Mouse (Mus musculus) spleen, postnatal 10 days (tissue): ENCODE results near the gene Tspan31.
"Not testable (repeated sequence)": the region's sequence is repeated elsewhere in the genome, so short reads cannot be mapped to it uniquely, and the experiment has no call there.

Experiments used
- DNase-seq, 2 experiments: peaks; one replicate each; pipeline ENCODE4 v3.0.0; 2021 to 2022; ENCODE audit warnings: low spot score in 2 of 2

Gene Tspan31

GRCm38 (mm10) chr10:127083915-127084306 is 13.8 kb upstream of the Tspan31 start:
- no peak for DNase-seq

- no peak for DNase-seq
These were observed 13.3 kb upstream of the Tspan31 start for GRCm38 (mm10) chr10:127083292-127083914.

GRCm38 (mm10) chr10:127081996-127082620 is 12.0 kb upstream of the Tspan31 start:
- DNase-seq, result no peak

- DNase-seq, result no peak
These were observed 11.1 kb upstream of the Tspan31 start for GRCm38 (mm10) chr10:127080901-127081780.

GRCm38 (mm10) chr10:127079665-127080391 is 9.8 kb upstream of the Tspan31 start:
- DNase-seq, result no peak

- DNase-seq, result no peak
These were observed 8.9 kb upstream of the Tspan31 start for GRCm38 (mm10) chr10:127078677-127079575.

- DNase-seq, result no peak
These were observed 8.1 kb upstream of the Tspan31 start for GRCm38 (mm10) chr10:127078001-127078676.

GRCm38 (mm10) chr10:127077515-127077914 is 7.5 kb upstream of the Tspan31 start:
- DNase-seq, result no peak

- DNase-seq, result peak in 1 of 2 experiments; percentile 64
These were observed 6.0 kb upstream of the Tspan31 start for GRCm38 (mm10) chr10:127076082-127076481.

- DNase-seq, result no peak
These were observed 5.6 kb upstream of the Tspan31 start for GRCm38 (mm10) chr10:127075651-127076050.

- peak; percentile 56 to 79 for DNase-seq
These were observed 5.0 kb upstream of the Tspan31 start, which contains the start of gene Agap2 for GRCm38 (mm10) chr10:127075080-127075479. Gene Agap2, plus strand, starts transcription at chr10:127075284.

GRCm38 (mm10) chr10:127073981-127074380 is 3.9 kb upstream of the Tspan31 start:
- DNase-seq, result no peak

GRCm38 (mm10) chr10:127072969-127073368 is 2.9 kb upstream of the Tspan31 start:
- DNase-seq, result not testable (repeated sequence)

GRCm38 (mm10) chr10:127072270-127072669 is 2.2 kb upstream of the Tspan31 start:
- not testable (repeated sequence) for DNase-seq

GRCm38 (mm10) chr10:127071203-127071602 is 1.1 kb upstream of the Tspan31 start:
- DNase-seq, result no peak

- DNase-seq, result no peak
These were observed 529 bp downstream of the Tspan31 start for GRCm38 (mm10) chr10:127069281-127070189.

- DNase-seq, result no peak
These were observed 1.6 kb downstream of the Tspan31 start for GRCm38 (mm10) chr10:127068360-127069038.

- no peak for DNase-seq
These were observed 3.5 kb downstream of the Tspan31 start for GRCm38 (mm10) chr10:127066519-127067018.
